Mouse (Mus musculus): ENCODE measurements around the gene Ddi2. TPM values are rescaled to one million over a fixed set of nuclear protein-coding genes. Genes with fewer than 3 reads are reported as not detected.

Ddi2 gene
- polyA plus RNA-seq, 1 experiment: 21.2 TPM

- Histone ChIP-seq H3K27ac (ENCODE audit: insufficient read depth, low read depth, low read length) (no peak overlapping the region), H3K27me3 (ENCODE audit: control insufficient read depth, insufficient read depth, low read length) (no peaks in the 10 kb centered on the region), H3K4me3 (ENCODE audit: low read depth, low read length) (no peak overlapping the region), H3K4me1 (ENCODE audit: control insufficient read depth, insufficient read depth, insufficient read length, low read length) (peaks cover 3% of the 10 kb centered on the region), H3K36me3 (ENCODE audit: control insufficient read depth, insufficient read depth, low read length) (0 out of 2 replicates have a peak, but pooled peaks cover 5% of the 10 kb centered on the region)
- 83% methylated on average over 6 of the region's 6 CpGs for WGBS
- no peak for TF ChIP-seq POLR2A (IDR thresholded peaks at IDR 0.05; ENCODE audit: low read depth, low read length)
- TF ChIP-seq CTCF (IDR thresholded peaks at IDR 0.05; ENCODE audit: extremely low read depth, insufficient read length, insufficient replicate concordance, low read depth, low read length): no peak
Observed at GRCm38 (mm10) chr4:141658846-141659484, 64.3 kb downstream of the Ddi2 start.

GRCm38 (mm10) chr4:141656932-141657331, 66.3 kb downstream of the Ddi2 start:
- no peak for TF ChIP-seq POLR2A (IDR thresholded peaks at IDR 0.05; ENCODE audit: low read depth, low read length)
- TF ChIP-seq CTCF (IDR thresholded peaks at IDR 0.05; ENCODE audit: extremely low read depth, insufficient read length, insufficient replicate concordance, low read depth, low read length): no peak
- H3K27me3 ChIP-seq (ENCODE audit: control insufficient read depth, insufficient read depth, low read length): no peaks in the 10 kb centered on the region
- H3K4me3 ChIP-seq (ENCODE audit: low read depth, low read length): no peak overlapping the region
- 0 out of 2 replicates have a peak, but pooled peaks cover 5% of the 10 kb centered on the region for H3K36me3 ChIP-seq (ENCODE audit: control insufficient read depth, insufficient read depth, low read length)
- no peak overlapping the region for H3K27ac ChIP-seq (ENCODE audit: insufficient read depth, low read depth, low read length)
- no peaks in the 10 kb centered on the region for H3K4me1 ChIP-seq (ENCODE audit: control insufficient read depth, insufficient read depth, insufficient read length, low read length)
- WGBS: 87% methylated on average over 8 of the region's 8 CpGs

- Histone ChIP-seq H3K4me3 (ENCODE audit: low read depth, low read length) (no peak overlapping the region), H3K27me3 (ENCODE audit: control insufficient read depth, insufficient read depth, low read length) (no peaks in the 10 kb centered on the region), H3K4me1 (ENCODE audit: control insufficient read depth, insufficient read depth, insufficient read length, low read length) (no peaks in the 10 kb centered on the region), H3K36me3 (ENCODE audit: control insufficient read depth, insufficient read depth, low read length) (peaks cover 8% of the 10 kb centered on the region; the same call in 1 of the 2 replicates), H3K27ac (ENCODE audit: insufficient read depth, low read depth, low read length) (no peak overlapping the region)
- TF ChIP-seq POLR2A (IDR thresholded peaks at IDR 0.05; ENCODE audit: low read depth, low read length) (no peak), CTCF (IDR thresholded peaks at IDR 0.05; ENCODE audit: extremely low read depth, insufficient read length, insufficient replicate concordance, low read depth, low read length) (no peak)
- 80% methylated on average over 12 of the region's 12 CpGs for WGBS
Observed at GRCm38 (mm10) chr4:141655908-141656608, 67.2 kb downstream of the Ddi2 start.

GRCm38 (mm10) chr4:141654509-141654908, 68.7 kb downstream of the Ddi2 start:
- H3K4me1 ChIP-seq (ENCODE audit: control insufficient read depth, insufficient read depth, insufficient read length, low read length): no peaks in the 10 kb centered on the region
- TF ChIP-seq CTCF (IDR thresholded peaks at IDR 0.05; ENCODE audit: extremely low read depth, insufficient read length, insufficient replicate concordance, low read depth, low read length): no peak
- no peak for TF ChIP-seq POLR2A (IDR thresholded peaks at IDR 0.05; ENCODE audit: low read depth, low read length)
- no peak overlapping the region for H3K4me3 ChIP-seq (ENCODE audit: low read depth, low read length)
- H3K27ac ChIP-seq (ENCODE audit: insufficient read depth, low read depth, low read length): no peak overlapping the region
- no peaks in the 10 kb centered on the region for H3K27me3 ChIP-seq (ENCODE audit: control insufficient read depth, insufficient read depth, low read length)
- 88% methylated on average over 6 of the region's 6 CpGs for WGBS
- peaks cover 5% of the 10 kb centered on the region; the same call in 1 of the 2 replicates for H3K36me3 ChIP-seq (ENCODE audit: control insufficient read depth, insufficient read depth, low read length)

DNA sequence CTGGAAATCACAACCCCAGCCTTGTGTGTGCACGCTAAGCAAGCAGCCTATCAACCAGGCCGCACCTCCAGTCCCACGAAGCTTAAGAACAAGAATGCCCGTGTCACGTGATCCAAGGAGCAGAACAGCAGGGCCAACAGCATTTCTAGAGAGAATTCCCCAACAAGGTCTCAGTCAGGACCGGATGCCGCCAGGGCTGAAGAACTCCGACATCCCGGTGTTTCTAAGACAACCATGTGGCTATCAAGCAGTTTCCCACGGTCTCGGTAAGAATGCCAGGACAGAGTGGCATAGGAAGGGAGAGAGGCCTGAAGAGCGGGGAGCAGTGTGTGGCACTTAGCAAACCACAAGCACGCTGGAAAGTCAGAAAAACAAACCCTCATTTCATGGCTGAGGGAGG, 69.4 kb downstream of the Ddi2 start:
- 95% methylated on average over 13 of the region's 13 CpGs for WGBS
- no peaks in the 10 kb centered on the region for H3K27me3 ChIP-seq (ENCODE audit: control insufficient read depth, insufficient read depth, low read length)
- H3K4me3 ChIP-seq (ENCODE audit: low read depth, low read length): no peak overlapping the region
- H3K36me3 ChIP-seq (ENCODE audit: control insufficient read depth, insufficient read depth, low read length): peaks cover 4% of the 10 kb centered on the region; the same call in 1 of the 2 replicates
- H3K4me1 ChIP-seq (ENCODE audit: control insufficient read depth, insufficient read depth, insufficient read length, low read length): no peaks in the 10 kb centered on the region
- H3K27ac ChIP-seq (ENCODE audit: insufficient read depth, low read depth, low read length): no peak overlapping the region
- TF ChIP-seq POLR2A (IDR thresholded peaks at IDR 0.05; ENCODE audit: low read depth, low read length) (no peak), CTCF (IDR thresholded peaks at IDR 0.05; ENCODE audit: extremely low read depth, insufficient read length, insufficient replicate concordance, low read depth, low read length) (no peak)

DNA sequence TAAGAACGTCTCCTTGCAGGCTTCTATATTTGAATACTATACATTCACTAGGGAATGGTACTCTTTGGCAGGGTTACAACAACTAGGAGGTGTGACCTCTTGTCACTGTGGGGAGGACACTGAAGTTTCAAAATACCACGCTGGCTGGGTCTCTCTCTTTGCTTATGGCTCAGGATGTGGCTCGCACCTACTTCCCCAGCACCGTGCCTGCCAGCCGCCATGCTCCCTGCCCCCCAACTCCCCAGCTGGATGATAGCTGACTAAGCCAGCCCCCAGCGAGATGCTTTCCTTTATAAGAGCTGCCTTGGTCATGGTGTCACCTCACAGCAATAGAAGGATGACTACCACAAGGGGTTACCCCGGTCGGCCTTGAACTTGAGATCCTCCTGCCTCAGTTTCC, 70.2 kb downstream of the Ddi2 start:
- no peaks in the 10 kb centered on the region for H3K4me1 ChIP-seq (ENCODE audit: control insufficient read depth, insufficient read depth, insufficient read length, low read length)
- H3K4me3 ChIP-seq (ENCODE audit: low read depth, low read length): no peak overlapping the region
- no peaks in the 10 kb centered on the region for H3K27me3 ChIP-seq (ENCODE audit: control insufficient read depth, insufficient read depth, low read length)
- H3K36me3 ChIP-seq (ENCODE audit: control insufficient read depth, insufficient read depth, low read length): peaks cover 4% of the 10 kb centered on the region; the same call in 1 of the 2 replicates
- 87% methylated on average over 8 of the region's 8 CpGs for WGBS
- no peak overlapping the region for H3K27ac ChIP-seq (ENCODE audit: insufficient read depth, low read depth, low read length)
- TF ChIP-seq POLR2A (IDR thresholded peaks at IDR 0.05; ENCODE audit: low read depth, low read length): no peak
- TF ChIP-seq CTCF (IDR thresholded peaks at IDR 0.05; ENCODE audit: extremely low read depth, insufficient read length, insufficient replicate concordance, low read depth, low read length): no peak

GRCm38 (mm10) chr4:141651944-141652343, 71.3 kb downstream of the Ddi2 start:
- Histone ChIP-seq H3K27ac (ENCODE audit: insufficient read depth, low read depth, low read length) (no peak overlapping the region), H3K27me3 (ENCODE audit: control insufficient read depth, insufficient read depth, low read length) (no peaks in the 10 kb centered on the region), H3K36me3 (ENCODE audit: control insufficient read depth, insufficient read depth, low read length) (peaks cover 4% of the 10 kb centered on the region; the same call in 1 of the 2 replicates), H3K4me1 (ENCODE audit: control insufficient read depth, insufficient read depth, insufficient read length, low read length) (no peaks in the 10 kb centered on the region), H3K4me3 (ENCODE audit: low read depth, low read length) (no peak overlapping the region)
- TF ChIP-seq CTCF (IDR thresholded peaks at IDR 0.05; ENCODE audit: extremely low read depth, insufficient read length, insufficient replicate concordance, low read depth, low read length) (no peak), POLR2A (IDR thresholded peaks at IDR 0.05; ENCODE audit: low read depth, low read length) (no peak)
- 92% methylated on average over 10 of the region's 10 CpGs for WGBS
